21 mouse cellular contexts compared by ENCODE assay signal in genomic region chr15:99700219-99701106, GRCm38 (mm10). TPM values are rescaled to one million over a fixed set of nuclear protein-coding genes. Genes with fewer than 3 reads are reported as not detected.
DNase-seq lines count a peak whose midpoint lies in the region; ATAC-seq and TF ChIP-seq lines count a peak whose summit lies in the region.
"Had no signal": no experiment of that assay in that cellular context is flagged by ENCODE, and none has a peak within 500 bp of the region (broad histone marks: within the 10 kb centered on the region; RNA-seq: fewer than 3 reads in every experiment).

No protein-coding gene starts in this region.

- H3K4me3 ChIP-seq in kidney, embryonic 16.5 days (ENCODE audit: low read length) = no peak overlapping the region
- H3K4me3 ChIP-seq in CH12.LX (replicated peaks in 1 of 3; ENCODE audit: low read depth in 2 of 3, low read length in 2 of 3, poor library complexity in 1 of 3) = no peak overlapping the region
- H3K4me3 ChIP-seq in embryonic facial prominence, embryonic 14.5 days (ENCODE audit: low read depth, low read length) = no peak overlapping the region

- no peak for TF ChIP-seq POLR2A in CH12.LX (IDR thresholded peaks at IDR 0.05; ENCODE audit: low read depth, low read length)

- H3K36me3 ChIP-seq in kidney, embryonic 16.5 days (ENCODE audit: insufficient read depth, low read length) = peaks cover 14% of the 10 kb centered on the region
- H3K36me3 ChIP-seq in CH12.LX (replicated peaks in 1 of 2; ENCODE audit: control insufficient read depth in 1 of 2, insufficient read depth in 1 of 2, low read length in 1 of 2) = peaks cover 10 to 24% of the 10 kb centered on the region in 2 experiments
- H3K36me3 ChIP-seq in embryonic facial prominence, embryonic 14.5 days (ENCODE audit: control insufficient read depth, insufficient read depth, low read length) = peaks cover 19% of the 10 kb centered on the region

- DNase-seq in cerebellum, adult 9-10 months = peak; percentile 64
- peak; percentile 63 for DNase-seq in kidney, adult 11 months
- no peak for DNase-seq in CH12.LX (ENCODE audit: extremely low read depth)
- DNase-seq in embryonic facial prominence, embryonic 14.5 days (ENCODE audit: low spot score) = no peak
- DNase-seq in right cerebral cortex, postnatal 36 days (ENCODE audit: low spot score in 2 of 2) = no peak
- no peak for DNase-seq in right cerebral cortex, adult 18-20 months
- DNase-seq: heart, postnatal 36 days; kidney, postnatal 4 days; left cerebral cortex, postnatal 4 days; liver, embryonic 13.5 days; lung, postnatal 10 days; right cerebral cortex, postnatal 25 days; thymus, adult 18-20 months had no signal

- H3K9ac ChIP-seq in kidney, embryonic 16.5 days (replicated peaks; ENCODE audit: low read length) = no peak overlapping the region
- 0 out of 2 replicates have a peak overlapping the region, but pooled peaks have one; percentile 65 for H3K9ac ChIP-seq in CH12.LX (ENCODE audit: insufficient read depth, low read depth)
- H3K9ac ChIP-seq in embryonic facial prominence, embryonic 14.5 days (ENCODE audit: low read depth, low read length) = peak overlapping the region; percentile 25; the same call in 1 of the 2 replicates
- H3K9ac ChIP-seq: forebrain, embryonic 15.5 days had no signal

- no peak for TF ChIP-seq CTCF in CH12.LX (conservative IDR thresholded peaks at IDR 0.05 in 1 of 2, IDR thresholded peaks at IDR 0.05 in 1 of 2; ENCODE audit: low read depth in 2 of 2, low read length in 2 of 2)

- no peaks in the 10 kb centered on the region for H3K9me3 ChIP-seq in kidney, embryonic 16.5 days (ENCODE audit: low read length)
- no peaks in the 10 kb centered on the region for H3K9me3 ChIP-seq in CH12.LX (replicated peaks; ENCODE audit: low read length)
- H3K9me3 ChIP-seq in embryonic facial prominence, embryonic 14.5 days (ENCODE audit: control insufficient read depth, low read length) = no peaks in the 10 kb centered on the region
- H3K9me3 ChIP-seq: forebrain, embryonic 15.5 days; liver, embryonic 13.5 days had no signal

- no peaks in the 10 kb centered on the region for H3K27me3 ChIP-seq in kidney, embryonic 16.5 days (ENCODE audit: insufficient read depth, low read length)
- H3K27me3 ChIP-seq in CH12.LX (replicated peaks) = peaks cover 23% of the 10 kb centered on the region
- no peaks in the 10 kb centered on the region for H3K27me3 ChIP-seq in embryonic facial prominence, embryonic 14.5 days (replicated peaks; ENCODE audit: control insufficient read depth, insufficient read depth, low read length)
- H3K27me3 ChIP-seq: forebrain, embryonic 15.5 days had no signal

- in situ Hi-C loops in CH12.LX (cut with MboI; ENCODE audit: low pct_ligation_motif_present, low pct_unique_long_range_greater_than_20kb, low sequenced_read_pairs) = no loop called here

- dilution Hi-C loops in CH12.LX (cut with MboI; ENCODE audit: extremely low pct_ligation_motif_present, extremely low pct_unique_long_range_greater_than_20kb, low sequenced_read_pairs) = no loop called here

- ATAC-seq in cerebellum, adult (ENCODE audit: insufficient number of reproducible peaks, low FRiP score, low TSS enrichment) = no peak
- no peak for ATAC-seq in kidney, embryonic 16.5 days (ENCODE audit: low FRiP score, low TSS enrichment)
- ATAC-seq in embryonic facial prominence, embryonic 14.5 days (ENCODE audit: low read depth) = no peak
- ATAC-seq: forebrain, embryonic 15.5 days; inflammation-experienced regulatory T-cells, adult 6 months had no signal

- no peak overlapping the region for H3K4me2 ChIP-seq in kidney, embryonic 16.5 days (replicated peaks; ENCODE audit: low read depth, low read length)
- no peak overlapping the region for H3K4me2 ChIP-seq in CH12.LX (ENCODE audit: insufficient read depth, low read depth, poor library complexity, severe bottlenecking)
- no peak overlapping the region for H3K4me2 ChIP-seq in embryonic facial prominence, embryonic 14.5 days (ENCODE audit: low read depth, low read length)
- H3K4me2 ChIP-seq: forebrain, embryonic 15.5 days had no signal

- peaks cover 32% of the 10 kb centered on the region for H3K4me1 ChIP-seq in kidney, embryonic 16.5 days (ENCODE audit: insufficient read depth, low read length)
- H3K4me1 ChIP-seq in CH12.LX (ENCODE audit: control insufficient read depth in 1 of 2, insufficient read depth in 2 of 2) = peaks cover 17 to 27% of the 10 kb centered on the region in 2 experiments
- H3K4me1 ChIP-seq in embryonic facial prominence, embryonic 14.5 days (ENCODE audit: control insufficient read depth, insufficient read depth, low read length) = peaks cover 15% of the 10 kb centered on the region

- H3K27ac ChIP-seq in kidney, embryonic 16.5 days (ENCODE audit: low read length) = no peak overlapping the region
- no peak overlapping the region for H3K27ac ChIP-seq in CH12.LX (ENCODE audit: insufficient read depth, low read depth)
- no peak overlapping the region for H3K27ac ChIP-seq in embryonic facial prominence, embryonic 14.5 days (replicated peaks; ENCODE audit: low read depth, low read length)
- H3K27ac ChIP-seq: forebrain, embryonic 15.5 days; liver, embryonic 13.5 days had no signal

- no peak for TF ChIP-seq RAD21 in CH12.LX (IDR thresholded peaks at IDR 0.05; ENCODE audit: low read depth, low read length)

- TF ChIP-seq EP300 in CH12.LX (IDR thresholded peaks at IDR 0.05; ENCODE audit: low read length) = no peak

- 85% methylated on average over 18 of the region's 18 CpGs for WGBS in kidney, embryonic 16.5 days
- 86% methylated on average over 17 of the region's 18 CpGs for WGBS in embryonic facial prominence, embryonic 14.5 days

- no peaks in the 10 kb centered on the region; the same call in 1 of the 2 replicates for H3K79me2 ChIP-seq in CH12.LX (replicated peaks; ENCODE audit: control insufficient read depth, extremely low read depth, insufficient read depth, poor library complexity, severe bottlenecking)

TF ChIP-seq in CH12.LX, 34 proteins besides CTCF, POLR2A, EP300 and RAD21:
- TF ChIP-seq POLR2AphosphoS2 (IDR thresholded peaks at IDR 0.05; ENCODE audit: low read depth, low read length) (0 out of 2 replicates have a peak, but pooled peaks have one; percentile 12), JUN (IDR thresholded peaks at IDR 0.05; ENCODE audit: insufficient read depth, low read depth, low read length) (no peak)

RNA-seq across cellular contexts. Expression of gene Smarcd1, which starts 1.5 kb away (rescaled TPM):
- polyA plus RNA-seq in kidney, embryonic 16.5 days (2015; fragmentation: Nextera tagmentation; extraction: Ambion mirVana) = 49.8 and 56.3 TPM in 2 replicates
- total RNA-seq in CH12.LX (2012; rRNA removed) (17.9 and 19.9 TPM in 2 replicates), CH12.LX (2014; rRNA removed) (10.5 and 12.5 TPM in 2 replicates)
- polyA plus RNA-seq in CH12.LX (2012; ENCODE audit: insufficient read length, low read depth) = 56.5 and 69.9 TPM in 2 replicates
- polyA plus RNA-seq in embryonic facial prominence, embryonic 14.5 days (2014; fragmentation: Nextera tagmentation; extraction: Ambion mirVana) = 27.9 and 35.6 TPM in 2 replicates

RNA-seq across cellular contexts. Expression of gene Gm17349, which starts 4.8 kb away (rescaled TPM):
- polyA plus RNA-seq in kidney, embryonic 16.5 days (2015; fragmentation: Nextera tagmentation; extraction: Ambion mirVana) = not detected in 2 replicates
- total RNA-seq in CH12.LX (2012; rRNA removed) (2.1 and 2.9 TPM in 2 replicates), CH12.LX (2014; rRNA removed) (not detected in 2 replicates)
- polyA plus RNA-seq in CH12.LX (2012; ENCODE audit: insufficient read length, low read depth) = not detected in 2 replicates
- not detected in 2 replicates for polyA plus RNA-seq in embryonic facial prominence, embryonic 14.5 days (2014; fragmentation: Nextera tagmentation; extraction: Ambion mirVana)
- total RNA-seq: left cerebral cortex, postnatal 4 days; megakaryocyte-erythroid progenitor cell, adult 5-6 weeks had no signal
- polyA plus RNA-seq: forebrain, embryonic 15.5 days; heart, embryonic 11.5 days; inflammation-experienced regulatory T-cells, adult 6 months; liver, embryonic 13.5 days had no signal

RNA-seq across cellular contexts. Expression of gene Gpd1, which starts 16.9 kb away (rescaled TPM):
- 45.4 and 46.1 TPM in 2 replicates for polyA plus RNA-seq in kidney, embryonic 16.5 days (2015; fragmentation: Nextera tagmentation; extraction: Ambion mirVana)
- total RNA-seq in CH12.LX (2012; rRNA removed) (0.17 and 0.25 TPM in 2 replicates), CH12.LX (2014; rRNA removed) (0.12 and 0.24 TPM in 2 replicates)
- 0.26 and 0.56 TPM in 2 replicates for polyA plus RNA-seq in CH12.LX (2012; ENCODE audit: insufficient read length, low read depth)
- 2.0 and 7.3 TPM in 2 replicates for polyA plus RNA-seq in embryonic facial prominence, embryonic 14.5 days (2014; fragmentation: Nextera tagmentation; extraction: Ambion mirVana)

RNA-seq across cellular contexts. Expression of gene Cox14, which starts 25.0 kb away (rescaled TPM):
- 193 and 197 TPM in 2 replicates for polyA plus RNA-seq in kidney, embryonic 16.5 days (2015; fragmentation: Nextera tagmentation; extraction: Ambion mirVana)
- total RNA-seq in CH12.LX (2012; rRNA removed) (112 and 140 TPM in 2 replicates), CH12.LX (2014; rRNA removed) (98.8 and 106 TPM in 2 replicates)
- polyA plus RNA-seq in CH12.LX (2012; ENCODE audit: insufficient read length, low read depth) = 119 and 140 TPM in 2 replicates
- polyA plus RNA-seq in embryonic facial prominence, embryonic 14.5 days (2014; fragmentation: Nextera tagmentation; extraction: Ambion mirVana) = 176 and 180 TPM in 2 replicates

RNA-seq across cellular contexts. Expression of gene Asic1, which starts 30.3 kb away (rescaled TPM):
- polyA plus RNA-seq in kidney, embryonic 16.5 days (2015; fragmentation: Nextera tagmentation; extraction: Ambion mirVana) = 1.7 TPM in 2 replicates
- 0.46 and 0.47 TPM in 2 replicates for total RNA-seq in CH12.LX (2012; rRNA removed)
- not detected in 2 replicates for total RNA-seq in CH12.LX (2014; rRNA removed)
- polyA plus RNA-seq in CH12.LX (2012; ENCODE audit: insufficient read length, low read depth) = 0.80 and 0.94 TPM in 2 replicates
- polyA plus RNA-seq in embryonic facial prominence, embryonic 14.5 days (2014; fragmentation: Nextera tagmentation; extraction: Ambion mirVana) = 4.1 and 4.6 TPM in 2 replicates
- total RNA-seq: gastrocnemius, adult 8-10 months had no signal
- polyA plus RNA-seq: erythroblast, embryonic 14.5 days had no signal

Comparison
In these comparisons a context has a peak if more than half of its experiments do, and no peak if none do; other contexts are left out.
1. DNase-seq: peak in cerebellum, adult 9-10 months (single experiment) and kidney, adult 11 months (single experiment); none in CH12.LX (single experiment), embryonic facial prominence, embryonic 14.5 days (single experiment), right cerebral cortex, postnatal 36 days (0 of 2) and right cerebral cortex, adult 18-20 months (single experiment).